Mouse (Mus musculus): ENCODE results near the gene Gsx2. TPM values are rescaled to one million over a fixed set of nuclear protein-coding genes. Genes with fewer than 3 reads are reported as not detected.
A peak's percentile ranks its signal among the peaks of the same experiment; 100 is the strongest.

Gsx2 gene
- polyA plus RNA-seq, 1 experiment from 2014 or later, result 11.7 TPM

- Histone ChIP-seq H3K4me1 (peaks cover 65% of the 10 kb centered on the region), H3K4me3 (no peak overlapping the region), H3K4me2 (no peak overlapping the region), H3K36me3 (ENCODE audit: poor library complexity, severe bottlenecking) (no peaks in the 10 kb centered on the region), H3K27me3 (peaks cover 97% of the 10 kb centered on the region), H3K9me3 (replicated peaks) (no peaks in the 10 kb centered on the region), H3K9ac (no peak overlapping the region), H3K27ac (no peak overlapping the region)
- no peak for ATAC-seq
- WGBS, result 2% methylated on average over 7 of the region's 7 CpGs
These were observed 4.2 kb downstream of the Gsx2 start for GRCm38 (mm10) chr5:75079564-75079963.

- H3K4me1 ChIP-seq, result peaks cover 51% of the 10 kb centered on the region
- H3K4me3 ChIP-seq, result no peak overlapping the region
- no peaks in the 10 kb centered on the region for H3K9me3 ChIP-seq (replicated peaks)
- H3K36me3 ChIP-seq (ENCODE audit: poor library complexity, severe bottlenecking), result no peaks in the 10 kb centered on the region
- H3K4me2 ChIP-seq, result 0 out of 2 replicates have a peak overlapping the region, but pooled peaks have one; percentile 15
- peak overlapping the region; percentile 54 for H3K27ac ChIP-seq
- peaks cover 96% of the 10 kb centered on the region for H3K27me3 ChIP-seq
- H3K9ac ChIP-seq, result no peak overlapping the region
- 3% methylated on average over 6 of the region's 6 CpGs for WGBS
- no peak for ATAC-seq
These were observed 7.0 kb downstream of the Gsx2 start for GRCm38 (mm10) chr5:75082439-75082838.

DNA sequence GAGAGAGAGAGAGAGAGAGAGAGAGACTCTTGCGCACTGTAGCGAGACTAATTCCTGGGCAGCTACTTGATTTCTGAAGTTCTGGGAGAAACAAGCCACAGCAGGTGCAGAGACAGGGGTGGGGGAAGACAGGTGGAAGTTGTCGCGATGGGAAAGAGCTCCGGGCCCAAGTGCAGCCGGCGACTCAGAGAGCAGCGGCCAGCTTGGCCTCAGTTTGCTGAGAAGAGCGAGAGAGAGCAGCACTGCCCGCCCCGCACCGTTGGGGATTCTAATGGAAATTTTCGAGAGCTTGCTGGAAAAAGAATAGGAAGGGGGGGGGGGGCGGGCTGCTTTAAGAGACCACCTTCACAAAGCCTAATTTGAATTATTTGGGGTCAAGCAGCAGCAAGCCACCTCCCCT, 7.7 kb downstream of the Gsx2 start:
- H3K4me2 ChIP-seq, result peak overlapping the region; percentile 59
- ATAC-seq, result peak; percentile 32; the same call in 1 of the 2 replicates

DNA sequence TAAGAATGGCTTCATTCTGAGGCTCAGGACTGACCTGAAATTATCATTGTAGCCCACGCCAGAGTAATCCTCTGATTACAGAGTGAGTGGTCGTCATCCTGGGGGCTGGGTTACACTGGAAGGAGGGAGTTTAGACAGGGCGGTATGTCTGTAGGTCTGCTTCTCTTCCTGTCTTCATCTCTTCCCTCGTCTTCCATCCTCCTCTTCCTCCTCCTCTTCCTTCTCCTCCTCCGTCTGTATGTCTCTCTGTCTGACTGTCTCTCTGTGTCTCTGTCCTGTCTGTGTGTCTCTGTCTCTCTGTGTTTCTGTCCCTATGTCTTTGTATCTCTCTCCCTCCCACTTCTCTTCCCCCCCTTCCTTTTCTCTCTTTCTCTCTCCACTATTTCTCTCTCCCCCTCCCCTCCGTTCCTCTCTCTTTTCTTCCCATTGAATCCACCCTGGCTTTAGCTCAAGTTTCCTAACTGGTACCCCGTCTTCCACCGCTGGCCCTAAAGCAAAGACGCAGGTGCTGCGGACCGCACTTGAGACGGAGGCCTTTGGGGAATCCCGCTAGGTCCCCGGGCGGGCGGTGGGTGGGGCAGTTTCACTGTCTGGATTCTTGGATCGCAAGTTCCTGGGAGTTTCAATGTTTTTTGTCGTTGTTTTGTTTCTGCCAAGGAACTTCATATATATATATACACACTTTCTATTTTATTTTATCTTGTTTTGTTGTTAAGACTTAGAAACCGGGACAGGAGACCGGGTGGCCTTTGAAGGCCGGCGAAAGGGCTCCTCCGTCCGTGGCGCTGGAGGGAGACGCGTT, 8.4 kb downstream of the Gsx2 start:
- Histone ChIP-seq H3K27me3 (peaks cover 95% of the 10 kb centered on the region), H3K27ac (peak overlapping the region; percentile 48), H3K4me3 (0 out of 2 replicates have a peak overlapping the region, but pooled peaks have one; percentile 12), H3K4me2 (peak overlapping the region; percentile 59), H3K36me3 (ENCODE audit: poor library complexity, severe bottlenecking) (no peaks in the 10 kb centered on the region), H3K9me3 (replicated peaks) (no peaks in the 10 kb centered on the region), H3K9ac (no peak overlapping the region), H3K4me1 (peaks cover 51% of the 10 kb centered on the region)
- WGBS, result under 1% methylated on average over 27 of the region's 27 CpGs
- no peak for ATAC-seq

More for the DNA sequence above, 7.7 kb downstream of the Gsx2 start:
- H3K4me3 ChIP-seq, result peak overlapping the region; percentile 14; the same call in 1 of the 2 replicates
- no peak overlapping the region for H3K9ac ChIP-seq
- H3K9me3 ChIP-seq (replicated peaks), result no peaks in the 10 kb centered on the region
- peak overlapping the region; percentile 54 for H3K27ac ChIP-seq
- H3K4me1 ChIP-seq, result peaks cover 51% of the 10 kb centered on the region
- WGBS, result 0% methylated on average over 14 of the region's 14 CpGs
- no peaks in the 10 kb centered on the region for H3K36me3 ChIP-seq (ENCODE audit: poor library complexity, severe bottlenecking)
- peaks cover 97% of the 10 kb centered on the region for H3K27me3 ChIP-seq

DNA sequence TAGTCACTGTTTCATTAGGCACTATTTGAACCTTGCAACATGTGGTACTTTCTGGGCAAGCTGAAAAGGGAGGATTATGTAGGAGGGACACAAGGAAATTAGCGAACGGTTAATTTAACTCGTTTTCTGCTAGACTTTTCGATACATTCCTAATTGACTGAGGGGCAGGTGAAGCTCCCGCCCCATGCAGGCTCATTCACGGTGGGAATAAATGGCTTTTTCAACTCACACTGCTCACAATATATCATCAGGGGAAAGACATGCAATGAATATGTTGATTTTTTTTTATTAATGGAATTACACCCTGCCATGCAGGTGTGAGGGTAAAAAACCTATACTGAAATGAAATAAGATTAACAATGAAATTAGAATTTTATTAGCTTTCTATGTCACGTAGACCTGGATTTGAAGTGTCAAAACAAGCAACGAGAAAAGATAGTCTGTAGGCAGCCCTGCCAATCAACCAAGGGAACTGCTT, 9.0 kb downstream of the Gsx2 start:
- ATAC-seq, result no peak
- H3K36me3 ChIP-seq (ENCODE audit: poor library complexity, severe bottlenecking), result no peaks in the 10 kb centered on the region
- under 1% methylated on average over 8 of the region's 8 CpGs for WGBS
- no peak overlapping the region for H3K9ac ChIP-seq
- no peaks in the 10 kb centered on the region for H3K9me3 ChIP-seq (replicated peaks)
- H3K4me2 ChIP-seq, result peak overlapping the region; percentile 59
- H3K4me1 ChIP-seq, result peaks cover 51% of the 10 kb centered on the region
- H3K4me3 ChIP-seq, result no peak overlapping the region
- H3K27me3 ChIP-seq, result peaks cover 94% of the 10 kb centered on the region
- H3K27ac ChIP-seq, result peak overlapping the region; percentile 70

GRCm38 (mm10) chr5:75084871-75085520, 9.6 kb downstream of the Gsx2 start:
- H3K9ac ChIP-seq, result no peak overlapping the region
- peaks cover 94% of the 10 kb centered on the region for H3K27me3 ChIP-seq
- peaks cover 51% of the 10 kb centered on the region for H3K4me1 ChIP-seq
- no peaks in the 10 kb centered on the region for H3K9me3 ChIP-seq (replicated peaks)
- peak overlapping the region; percentile 59 for H3K4me2 ChIP-seq
- H3K4me3 ChIP-seq, result peak overlapping the region; percentile 21
- under 1% methylated on average over 25 of the region's 25 CpGs for WGBS
- peak overlapping the region; percentile 70 for H3K27ac ChIP-seq
- ATAC-seq, result peak; percentile 76
- H3K36me3 ChIP-seq (ENCODE audit: poor library complexity, severe bottlenecking), result no peaks in the 10 kb centered on the region

DNA sequence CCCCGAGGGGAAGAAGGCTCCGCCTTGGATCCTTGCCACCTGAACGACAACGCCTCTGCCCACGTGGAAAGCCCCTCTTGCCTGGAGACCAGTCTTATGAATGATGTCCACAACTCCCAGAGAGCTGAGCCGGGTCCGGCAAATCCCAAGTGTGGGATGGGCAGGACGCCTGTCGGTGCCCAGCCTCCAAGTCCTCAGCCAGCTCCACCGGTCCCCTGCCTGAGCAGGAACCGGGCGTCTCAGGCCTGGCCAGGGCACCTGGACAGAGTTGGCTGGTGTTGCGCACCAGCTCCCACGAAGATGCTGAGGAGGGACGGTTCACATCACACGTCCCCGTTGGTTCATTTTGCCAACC, 10.1 kb downstream of the Gsx2 start:
- peaks cover 51% of the 10 kb centered on the region for H3K4me1 ChIP-seq
- 0 out of 2 replicates have a peak overlapping the region, but pooled peaks have one; percentile 21 for H3K4me3 ChIP-seq
- H3K27me3 ChIP-seq, result peaks cover 94% of the 10 kb centered on the region
- H3K36me3 ChIP-seq (ENCODE audit: poor library complexity, severe bottlenecking), result no peaks in the 10 kb centered on the region
- no peak overlapping the region for H3K9ac ChIP-seq
- peak overlapping the region; percentile 70; the same call in 1 of the 2 replicates for H3K27ac ChIP-seq
- no peaks in the 10 kb centered on the region for H3K9me3 ChIP-seq (replicated peaks)
- H3K4me2 ChIP-seq, result peak overlapping the region; percentile 59
- WGBS, result 2% methylated on average over 17 of the region's 17 CpGs
- peak; percentile 57 for ATAC-seq

DNA sequence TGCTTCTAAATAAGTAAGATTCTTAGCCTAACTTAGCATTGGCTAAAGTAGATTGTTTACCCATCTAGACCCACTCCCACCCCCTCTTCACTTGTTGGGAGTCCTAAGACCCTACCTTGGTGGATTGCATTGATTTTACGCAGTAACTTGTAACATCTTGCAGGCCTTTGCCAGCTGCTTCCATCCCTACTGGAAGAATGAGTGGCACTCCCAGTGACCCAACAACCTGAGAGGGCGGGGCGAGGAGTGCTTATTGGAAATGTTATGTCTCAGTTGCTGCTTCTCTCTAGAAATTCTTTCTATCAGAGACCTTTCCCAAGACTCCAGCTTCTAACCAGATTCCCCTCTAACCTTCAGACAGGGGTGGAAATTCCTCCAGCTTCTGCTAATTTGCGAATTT, 10.5 kb downstream of the Gsx2 start:
- Histone ChIP-seq H3K4me1 (peaks cover 49% of the 10 kb centered on the region), H3K4me2 (no peak overlapping the region), H3K9me3 (replicated peaks) (no peaks in the 10 kb centered on the region), H3K4me3 (no peak overlapping the region), H3K27ac (no peak overlapping the region), H3K9ac (no peak overlapping the region), H3K36me3 (ENCODE audit: poor library complexity, severe bottlenecking) (no peaks in the 10 kb centered on the region), H3K27me3 (peaks cover 94% of the 10 kb centered on the region)
- WGBS, result 15% methylated on average over 4 of the region's 4 CpGs
- ATAC-seq, result 0 out of 2 replicates have a peak, but pooled peaks have one; percentile 3

GRCm38 (mm10) chr5:75106511-75106910, 31.1 kb downstream of the Gsx2 start:
- 53% methylated on average over 3 of the region's 3 CpGs for WGBS
- Histone ChIP-seq H3K36me3 (ENCODE audit: poor library complexity, severe bottlenecking) (no peaks in the 10 kb centered on the region), H3K4me1 (no peaks in the 10 kb centered on the region), H3K27ac (no peak overlapping the region), H3K9me3 (replicated peaks) (peaks cover 4% of the 10 kb centered on the region; the same call in 1 of the 2 replicates), H3K9ac (no peak overlapping the region), H3K4me3 (no peak overlapping the region), H3K27me3 (peaks cover 18% of the 10 kb centered on the region; the same call in 1 of the 2 replicates), H3K4me2 (no peak overlapping the region)
- ATAC-seq, result no peak

DNA sequence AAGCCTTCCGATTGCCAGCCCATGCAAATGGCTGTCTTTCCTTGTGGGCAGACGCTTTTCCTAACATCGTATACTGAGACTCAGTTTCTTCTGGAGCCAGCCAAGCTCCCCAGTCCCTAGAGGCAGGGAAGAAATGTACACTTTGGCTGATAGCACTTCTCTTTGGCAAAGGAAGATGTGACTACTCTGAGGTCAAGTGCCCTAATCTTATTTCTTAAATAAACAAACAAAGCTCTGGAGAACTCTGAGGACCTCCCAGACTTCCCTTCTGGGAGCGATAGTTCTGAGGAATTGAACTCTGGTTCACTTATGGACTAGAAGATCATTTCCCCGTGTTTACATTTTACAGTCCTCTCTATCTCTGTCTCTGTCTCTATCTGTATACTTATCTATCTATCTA, 34.0 kb downstream of the Gsx2 start:
- H3K9me3 ChIP-seq (replicated peaks), result peaks cover 4% of the 10 kb centered on the region; the same call in 1 of the 2 replicates
- no peak overlapping the region for H3K4me2 ChIP-seq
- H3K4me1 ChIP-seq, result no peaks in the 10 kb centered on the region
- no peak overlapping the region for H3K27ac ChIP-seq
- H3K27me3 ChIP-seq, result peaks cover 9% of the 10 kb centered on the region; the same call in 1 of the 2 replicates
- 79% methylated on average over 5 of the region's 5 CpGs for WGBS
- ATAC-seq, result no peak
- H3K36me3 ChIP-seq (ENCODE audit: poor library complexity, severe bottlenecking), result no peaks in the 10 kb centered on the region
- no peak overlapping the region for H3K4me3 ChIP-seq
- H3K9ac ChIP-seq, result no peak overlapping the region

DNA sequence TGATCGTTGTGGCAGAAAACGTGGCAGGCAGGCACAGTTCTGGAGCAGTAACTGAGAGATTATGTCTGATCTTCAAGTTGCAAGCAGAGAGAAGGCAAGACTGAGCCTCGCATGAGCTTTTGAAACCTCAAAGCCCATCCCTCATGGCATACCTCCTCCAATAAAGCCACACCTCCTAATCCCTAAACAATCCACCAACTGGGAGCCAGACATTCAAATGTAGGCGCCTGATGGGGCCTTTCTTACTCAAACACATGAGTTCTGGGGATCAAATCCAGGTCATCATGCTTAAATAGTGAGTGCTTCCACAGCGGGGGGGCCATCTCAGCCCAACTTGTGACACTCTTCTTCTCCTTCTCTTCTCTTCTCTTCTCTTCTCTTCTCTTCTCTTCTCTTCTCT, 36.4 kb downstream of the Gsx2 start:
- no peaks in the 10 kb centered on the region for H3K36me3 ChIP-seq (ENCODE audit: poor library complexity, severe bottlenecking)
- peaks cover 6% of the 10 kb centered on the region; the same call in 1 of the 2 replicates for H3K27me3 ChIP-seq
- H3K9me3 ChIP-seq (replicated peaks), result peaks cover 4% of the 10 kb centered on the region; the same call in 1 of the 2 replicates
- no peak overlapping the region for H3K4me3 ChIP-seq
- WGBS, result 49% methylated on average over 5 of the region's 5 CpGs
- no peak for ATAC-seq
- H3K4me1 ChIP-seq, result no peaks in the 10 kb centered on the region
- no peak overlapping the region for H3K27ac ChIP-seq
- no peak overlapping the region for H3K4me2 ChIP-seq
- H3K9ac ChIP-seq, result no peak overlapping the region

GRCm38 (mm10) chr5:75118840-75119239, 43.4 kb downstream of the Gsx2 start:
- Histone ChIP-seq H3K36me3 (ENCODE audit: poor library complexity, severe bottlenecking) (no peaks in the 10 kb centered on the region), H3K27ac (no peak overlapping the region), H3K9me3 (replicated peaks) (peaks cover 5% of the 10 kb centered on the region; the same call in 1 of the 2 replicates), H3K9ac (no peak overlapping the region), H3K4me3 (no peak overlapping the region), H3K27me3 (0 out of 2 replicates have a peak, but pooled peaks cover 4% of the 10 kb centered on the region), H3K4me2 (no peak overlapping the region), H3K4me1 (no peaks in the 10 kb centered on the region)
- no peak for ATAC-seq
- 70% methylated on average over 7 of the region's 7 CpGs for WGBS
